Mouse (Mus musculus) liver, adult 2 months (tissue): ENCODE measurements around the gene Polr1a.
"Not testable (repeated sequence)": the region's sequence is repeated elsewhere in the genome, so short reads cannot be mapped to it uniquely, and the experiment has no call there.

Experiments used
- CTCF ChIP-seq: fragments of 200-500 bp; IDR thresholded peaks from 2 replicates; pipeline ENCODE4 v1.5.1; 2011; ENCODE audit warnings: low read depth, low read length, control low read depth
- POLR2A ChIP-seq: fragments of 200-500 bp; IDR thresholded peaks from 2 replicates; pipeline ENCODE4 v1.6.1; 2011; ENCODE audit warnings: low read length, control low read depth; ENCODE audit not compliant: insufficient read depth; ENCODE audit errors: extremely low read depth

GRCm38 (mm10) chr6:71925233-71925632, 16.4 kb downstream of the Polr1a start:
- not testable (repeated sequence) for TF ChIP-seq POLR2A, CTCF
